Mouse (Mus musculus) hindbrain, embryonic 15.5 days (tissue): ENCODE results near the gene Stpg3. TPM values are rescaled to one million over a fixed set of nuclear protein-coding genes. Genes with fewer than 3 reads are reported as not detected.

Source experiments
- ATAC-seq: fragments of 200-750 bp; cut with Nextera tagmentation; 2 replicates; pipeline ENCODE4 v1.8.0; 2017; ENCODE audit warnings: low read depth, moderate number of reproducible peaks, moderate TSS enrichment; ENCODE audit not compliant: low FRiP score
- H3K27ac ChIP-seq: fragments of 300-500 bp; sonication (generic); replicated peaks from 2 replicates; pipeline ENCODE4 v1.5.1; 2015; ENCODE audit warnings: mild to moderate bottlenecking, inconsistent platforms
- H3K27me3 ChIP-seq: fragments of 300-500 bp; sonication (generic); 2 replicates; pipeline ENCODE4 v1.6.1; 2015; ENCODE audit warnings: control low read depth, inconsistent platforms
- H3K36me3 ChIP-seq: fragments of 300-500 bp; sonication (generic); 2 replicates; pipeline ENCODE4 v1.6.1; 2015; ENCODE audit warnings: control low read depth, inconsistent platforms
- H3K4me1 ChIP-seq: fragments of 300-500 bp; sonication (generic); replicated peaks from 2 replicates; pipeline ENCODE4 v1.6.1; 2015; ENCODE audit warnings: control low read depth, inconsistent platforms
- H3K4me2 ChIP-seq: fragments of 300-500 bp; sonication (generic); 2 replicates; pipeline ENCODE4 v1.6.1; 2015; ENCODE audit warnings: moderate library complexity, mild to moderate bottlenecking, inconsistent platforms
- H3K4me3 ChIP-seq: fragments of 300-500 bp; sonication (generic); 2 replicates; pipeline ENCODE4 v1.5.1; 2015; ENCODE audit warnings: mild to moderate bottlenecking, inconsistent platforms
- H3K9ac ChIP-seq: fragments of 300-500 bp; sonication (generic); 2 replicates; pipeline ENCODE4 v1.6.1; 2015; ENCODE audit warnings: inconsistent platforms
- H3K9me3 ChIP-seq: fragments of 300-500 bp; sonication (generic); 2 replicates; pipeline ENCODE4 v1.6.1; 2016; ENCODE audit warnings: control low read depth, inconsistent platforms
- WGBS: fragments of 180-500 bp; shearing (Covaris S2); methylation state at CpG from one replicate; pipeline ENCODE4 v1.1.7; 2015; 5-methylcytosine and 5-hydroxymethylcytosine counted together
- polyA plus RNA-seq: library from polyadenylated mRNA; unstranded; fragments of >200 nt; fragmentation: Nextera tagmentation; extraction: Ambion mirVana; gene quantifications from 2 replicates; pipeline ENCODE4 v1.2.1, GENCODE M21; 2015

Stpg3 gene
- polyA plus RNA-seq, 1 experiment from 2014 or later, result not detected

GRCm38 (mm10) chr2:25246183-25247072 is 32.0 kb upstream of the Stpg3 start, which contains the start of gene AL732309.1:
AL732309.1 (minus strand) TSS chr2:25246863.
- Histone ChIP-seq H3K36me3 (peaks cover 8% of the 10 kb centered on the region; the same call in 1 of the 2 replicates), H3K9ac (no peak within 1 kb of the TSS), H3K27me3 (no peaks in the 10 kb centered on the region), H3K4me1 (peaks cover 24% of the 10 kb centered on the region), H3K4me2 (no peak within 1 kb of the TSS), H3K4me3 (no peak within 1 kb of the TSS), H3K27ac (no peak within 1 kb of the TSS), H3K9me3 (no peaks in the 10 kb centered on the region)
- no peak for ATAC-seq
- WGBS, result 92% methylated on average over 10 of the region's 10 CpGs

DNA sequence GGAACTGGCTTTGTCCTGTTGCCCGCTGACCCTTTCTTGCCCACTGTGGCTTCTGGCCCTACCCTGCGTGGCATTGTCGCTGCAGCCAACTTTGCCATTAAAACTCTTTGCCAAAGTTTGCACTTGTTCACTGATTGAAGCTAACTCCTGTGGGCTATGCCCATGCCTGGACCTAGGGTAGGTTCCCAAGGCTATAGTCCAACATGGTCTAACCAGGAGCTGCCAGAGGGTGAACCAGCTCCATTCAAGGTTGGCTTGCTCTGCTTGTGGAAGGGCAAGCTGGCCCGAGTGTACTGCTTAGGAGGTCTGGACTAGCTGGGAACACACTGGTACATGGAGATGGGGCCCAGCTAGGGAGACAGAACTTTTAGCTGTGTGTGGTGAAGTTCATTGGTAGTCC is 29.7 kb upstream of the Stpg3 start:
- no peak overlapping the region for H3K9ac ChIP-seq
- no peak for ATAC-seq
- H3K4me2 ChIP-seq, result 0 out of 2 replicates have a peak overlapping the region, but pooled peaks have one; percentile 92
- H3K36me3 ChIP-seq, result no peaks in the 10 kb centered on the region; the same call in 1 of the 2 replicates
- H3K27ac ChIP-seq, result no peak overlapping the region
- peaks cover 37% of the 10 kb centered on the region for H3K4me1 ChIP-seq
- 90% methylated on average over 4 of the region's 4 CpGs for WGBS
- no peaks in the 10 kb centered on the region for H3K9me3 ChIP-seq
- H3K4me3 ChIP-seq, result no peak overlapping the region
- H3K27me3 ChIP-seq, result no peaks in the 10 kb centered on the region

GRCm38 (mm10) chr2:25243342-25243741 is 28.9 kb upstream of the Stpg3 start:
- Histone ChIP-seq H3K27me3 (no peaks in the 10 kb centered on the region), H3K9me3 (no peaks in the 10 kb centered on the region)

GRCm38 (mm10) chr2:25242101-25242506 is 27.7 kb upstream of the Stpg3 start, which contains the start of the genes Rnf208 and Cysrt1:
Rnf208 (plus strand) TSS chr2:25242255.
Cysrt1 (minus strand) TSS chr2:25242452.
- H3K36me3 ChIP-seq, result no peaks in the 10 kb centered on the region; the same call in 1 of the 2 replicates
- 0% methylated on average over 40 of the region's 59 CpGs for WGBS
- no peaks in the 10 kb centered on the region for H3K9me3 ChIP-seq
- H3K27ac ChIP-seq, result peak within 1 kb of the TSS; percentile 72
- H3K4me1 ChIP-seq, result peaks cover 37% of the 10 kb centered on the region
- H3K4me2 ChIP-seq, result peak within 1 kb of the TSS; percentile 92
- peaks cover 4% of the 10 kb centered on the region; the same call in 1 of the 2 replicates for H3K27me3 ChIP-seq
- peak within 1 kb of the TSS; percentile 61 for H3K4me3 ChIP-seq
- peak within 1 kb of the TSS; percentile 81 for H3K9ac ChIP-seq
- ATAC-seq, result peak; percentile 65

More at GRCm38 (mm10) chr2:25243342-25243741, 28.9 kb upstream of the Stpg3 start:
- Histone ChIP-seq H3K9ac (peak overlapping the region; percentile 81), H3K27ac (no peak overlapping the region), H3K4me3 (peak overlapping the region; percentile 61), H3K4me2 (peak overlapping the region; percentile 92), H3K4me1 (peaks cover 37% of the 10 kb centered on the region), H3K36me3 (no peaks in the 10 kb centered on the region; the same call in 1 of the 2 replicates)
- no peak for ATAC-seq
- 83% methylated on average over 8 of the region's 8 CpGs for WGBS

GRCm38 (mm10) chr2:25241438-25241775 is 27.0 kb upstream of the Stpg3 start:
- peaks cover 4% of the 10 kb centered on the region; the same call in 1 of the 2 replicates for H3K27me3 ChIP-seq
- peak overlapping the region; percentile 92 for H3K4me2 ChIP-seq
- H3K4me1 ChIP-seq, result peaks cover 37% of the 10 kb centered on the region
- peak overlapping the region; percentile 81 for H3K9ac ChIP-seq
- H3K36me3 ChIP-seq, result no peaks in the 10 kb centered on the region; the same call in 1 of the 2 replicates
- H3K9me3 ChIP-seq, result no peaks in the 10 kb centered on the region
- ATAC-seq, result peak; percentile 32
- H3K4me3 ChIP-seq, result peak overlapping the region; percentile 61
- peak overlapping the region; percentile 72 for H3K27ac ChIP-seq
- 12% methylated on average over 6 of the region's 6 CpGs for WGBS

DNA sequence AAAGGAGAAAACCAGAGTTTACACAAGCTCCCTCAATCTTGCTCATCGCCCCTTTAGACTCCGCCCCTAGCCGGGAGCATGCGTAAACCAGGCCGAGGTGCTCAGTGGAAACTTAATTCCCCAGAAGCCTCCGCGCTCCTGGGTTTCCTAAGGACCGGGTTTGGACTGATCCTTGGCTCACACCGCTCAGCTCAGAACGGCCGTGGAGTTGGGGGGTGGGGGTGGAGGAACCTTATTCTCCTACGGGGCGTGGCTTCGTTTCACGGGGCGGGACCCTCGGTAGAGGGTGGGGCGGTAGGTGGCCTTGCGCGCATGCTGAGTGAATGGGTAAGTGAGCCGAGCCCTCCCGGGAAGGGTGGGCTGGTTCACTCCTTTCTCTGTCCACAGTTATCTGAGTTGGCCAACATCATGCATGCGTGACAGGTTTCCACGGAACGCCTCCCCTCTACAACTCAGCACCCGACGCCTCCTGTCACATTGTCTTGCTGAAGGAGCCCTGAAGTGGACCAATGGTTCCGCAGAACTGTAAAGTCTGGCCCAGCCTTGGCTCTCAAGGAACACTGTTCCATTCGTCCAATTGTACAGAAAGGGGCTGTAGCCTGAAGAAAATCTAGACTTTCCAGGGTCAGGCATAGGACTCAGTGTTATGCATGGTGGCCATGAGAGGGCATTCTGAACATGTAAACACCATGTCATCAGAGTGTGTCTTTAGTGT is 26.4 kb upstream of the Stpg3 start:
- WGBS, result 1% methylated on average over 29 of the region's 29 CpGs
- peak; percentile 83 for ATAC-seq

DNA sequence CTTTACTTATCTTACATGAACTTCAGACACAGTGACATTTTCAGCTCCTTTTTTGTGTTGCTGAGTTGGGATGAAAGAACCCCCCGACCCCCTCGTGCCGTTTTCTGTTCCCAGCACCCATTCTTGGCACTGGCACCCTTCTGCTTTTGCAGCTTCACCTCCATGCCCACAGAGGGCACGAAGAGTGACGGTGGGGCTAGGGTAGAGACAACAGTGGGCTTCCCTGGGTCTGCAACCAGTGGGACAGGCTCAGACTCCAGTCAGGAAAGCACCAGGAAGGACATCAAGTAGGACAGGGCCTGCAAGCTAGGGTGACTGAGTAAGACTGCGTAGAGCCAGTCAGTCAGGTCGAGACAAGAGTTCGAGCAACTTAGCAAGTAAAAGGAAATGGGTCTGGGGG is 25.9 kb upstream of the Stpg3 start:
- peaks cover 4% of the 10 kb centered on the region; the same call in 1 of the 2 replicates for H3K27me3 ChIP-seq
- no peaks in the 10 kb centered on the region; the same call in 1 of the 2 replicates for H3K36me3 ChIP-seq
- ATAC-seq, result peak; percentile 23
- WGBS, result 54% methylated on average over 8 of the region's 8 CpGs
- peak overlapping the region; percentile 72 for H3K27ac ChIP-seq
- peak overlapping the region; percentile 61 for H3K4me3 ChIP-seq
- H3K4me1 ChIP-seq, result peaks cover 37% of the 10 kb centered on the region
- H3K9me3 ChIP-seq, result no peaks in the 10 kb centered on the region
- H3K4me2 ChIP-seq, result peak overlapping the region; percentile 92
- no peak overlapping the region for H3K9ac ChIP-seq

More for the DNA sequence above, 26.4 kb upstream of the Stpg3 start:
- H3K4me1 ChIP-seq, result peaks cover 37% of the 10 kb centered on the region
- H3K9me3 ChIP-seq, result no peaks in the 10 kb centered on the region
- H3K36me3 ChIP-seq, result no peaks in the 10 kb centered on the region; the same call in 1 of the 2 replicates
- H3K4me3 ChIP-seq, result peak overlapping the region; percentile 61
- H3K9ac ChIP-seq, result peak overlapping the region; percentile 24
- peak overlapping the region; percentile 72 for H3K27ac ChIP-seq
- H3K27me3 ChIP-seq, result peaks cover 4% of the 10 kb centered on the region; the same call in 1 of the 2 replicates
- peak overlapping the region; percentile 92 for H3K4me2 ChIP-seq

DNA sequence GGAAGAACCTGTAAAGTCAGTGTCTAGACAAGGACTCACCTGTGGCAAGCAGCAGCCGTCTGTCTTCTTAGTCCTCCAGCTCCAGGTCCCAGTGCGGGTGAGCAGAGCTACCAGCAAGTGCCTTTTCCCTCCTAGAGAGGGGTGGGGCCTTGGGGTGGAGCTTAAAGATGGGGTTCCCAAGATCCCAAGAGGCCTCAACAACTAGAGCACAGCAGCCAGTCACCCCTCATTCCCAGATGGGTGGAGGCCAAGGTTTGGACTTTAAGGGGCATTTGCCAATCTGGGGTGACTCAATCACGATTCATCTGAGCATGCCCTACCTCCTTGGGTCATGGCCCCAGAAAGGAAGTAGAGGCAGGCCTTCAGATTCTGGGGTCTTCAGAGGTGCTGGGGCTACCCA is 25.3 kb upstream of the Stpg3 start:
- WGBS, result 88% methylated on average over 3 of the region's 3 CpGs
- no peak overlapping the region for H3K9ac ChIP-seq
- no peak overlapping the region for H3K4me3 ChIP-seq
- no peaks in the 10 kb centered on the region for H3K9me3 ChIP-seq
- H3K4me1 ChIP-seq, result peaks cover 37% of the 10 kb centered on the region
- no peak for ATAC-seq
- no peaks in the 10 kb centered on the region for H3K36me3 ChIP-seq
- H3K27me3 ChIP-seq, result peaks cover 4% of the 10 kb centered on the region; the same call in 1 of the 2 replicates
- no peak overlapping the region for H3K4me2 ChIP-seq
- H3K27ac ChIP-seq, result no peak overlapping the region

DNA sequence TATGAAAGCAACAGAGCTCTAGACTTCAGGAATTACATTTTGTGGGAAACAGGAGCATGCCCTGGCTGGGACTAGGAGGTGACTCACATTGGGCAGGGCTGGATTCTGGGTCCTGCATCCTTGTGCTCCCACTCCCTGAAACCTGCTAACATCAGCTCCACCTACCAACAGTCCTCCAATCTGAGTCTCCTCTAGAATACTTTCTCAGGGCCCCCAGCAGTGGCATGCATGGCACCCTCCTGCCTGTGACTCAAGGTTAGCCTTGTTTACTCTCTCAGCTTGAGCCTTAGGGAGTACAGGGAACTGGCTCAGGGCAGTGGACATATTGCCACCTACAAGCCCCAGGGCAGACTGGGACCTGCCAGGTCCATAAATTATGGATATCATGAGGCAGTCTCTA is 23.7 kb upstream of the Stpg3 start:
- H3K4me1 ChIP-seq, result peaks cover 23% of the 10 kb centered on the region
- H3K9me3 ChIP-seq, result no peaks in the 10 kb centered on the region
- no peak overlapping the region for H3K4me2 ChIP-seq
- peaks cover 4% of the 10 kb centered on the region; the same call in 1 of the 2 replicates for H3K27me3 ChIP-seq
- no peak for ATAC-seq
- no peak overlapping the region for H3K9ac ChIP-seq
- H3K27ac ChIP-seq, result no peak overlapping the region
- no peaks in the 10 kb centered on the region for H3K36me3 ChIP-seq
- H3K4me3 ChIP-seq, result no peak overlapping the region

DNA sequence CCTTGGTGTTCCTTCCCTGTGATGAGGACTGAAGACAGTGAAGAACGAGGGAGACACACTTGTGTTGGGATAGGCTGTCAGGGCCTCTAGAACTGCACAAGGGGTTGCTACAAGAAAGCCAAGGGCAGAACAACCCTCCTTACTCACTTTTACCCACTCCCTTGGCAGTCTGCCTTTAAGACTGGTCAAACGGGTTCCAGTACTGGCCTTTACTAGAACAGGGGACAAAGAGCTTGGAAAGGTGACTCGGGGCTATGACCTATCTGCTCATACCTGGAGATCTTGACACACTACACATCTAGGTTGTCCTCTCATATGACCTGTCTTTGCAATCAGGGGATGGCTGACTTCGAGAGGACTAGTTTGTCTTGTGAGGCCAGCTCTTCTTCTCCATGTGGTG is 23.1 kb upstream of the Stpg3 start:
- Histone ChIP-seq H3K4me2 (no peak overlapping the region), H3K27me3 (peaks cover 4% of the 10 kb centered on the region; the same call in 1 of the 2 replicates), H3K9ac (no peak overlapping the region), H3K4me1 (peaks cover 17% of the 10 kb centered on the region), H3K27ac (no peak overlapping the region), H3K36me3 (no peaks in the 10 kb centered on the region), H3K9me3 (no peaks in the 10 kb centered on the region), H3K4me3 (no peak overlapping the region)
- no peak for ATAC-seq
- 74% methylated on average over 4 of the region's 4 CpGs for WGBS

DNA sequence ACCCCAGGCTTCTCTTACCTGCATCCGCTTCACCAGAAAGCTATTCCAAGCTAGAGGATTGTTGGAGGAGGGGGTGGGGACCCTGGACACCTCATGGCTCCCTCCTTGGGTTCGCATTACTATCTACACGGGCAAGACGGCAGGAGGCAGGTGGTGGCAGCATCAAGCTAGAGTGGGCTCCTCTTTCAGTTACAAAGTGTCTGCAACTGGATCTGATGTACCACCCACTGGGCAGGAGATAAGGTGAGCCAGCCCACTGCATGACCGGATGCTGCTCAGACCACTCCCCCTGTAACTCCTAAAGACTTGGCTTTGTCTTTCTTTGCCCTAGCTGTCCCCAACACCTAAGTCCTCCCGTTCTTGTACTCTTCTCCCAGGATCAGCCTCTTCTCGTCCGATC is 22.2 kb upstream of the Stpg3 start, which contains the start of gene Rnf224:
TSS of gene Rnf224 (minus strand) at position 174 of the 400 bp plus-strand sequence.
- Histone ChIP-seq H3K36me3 (no peaks in the 10 kb centered on the region), H3K4me3 (no peak within 1 kb of the TSS), H3K9me3 (no peaks in the 10 kb centered on the region), H3K4me2 (no peak within 1 kb of the TSS), H3K27me3 (peaks cover 4% of the 10 kb centered on the region; the same call in 1 of the 2 replicates), H3K27ac (no peak within 1 kb of the TSS), H3K4me1 (peaks cover 15% of the 10 kb centered on the region), H3K9ac (no peak within 1 kb of the TSS)
- 36% methylated on average over 8 of the region's 8 CpGs for whole genome bisulfite sequencing
- no peak for ATAC-seq
